ENCODE assay signal across 10 mouse cellular contexts in genomic region chr8:78002071-78002470, GRCm38 (mm10).
DNase-seq lines count a peak whose midpoint lies in the region; ATAC-seq lines count a peak whose summit lies in the region.
"Had no signal": no experiment of that assay in that cellular context is flagged by ENCODE, and none has a peak within 500 bp of the region (broad histone marks: within the 10 kb centered on the region; RNA-seq: fewer than 3 reads in every experiment).

No protein-coding gene starts in this region.

- H3K4me1 ChIP-seq in hindbrain, embryonic 12.5 days, result peaks cover 8% of the 10 kb centered on the region
- no peaks in the 10 kb centered on the region for H3K4me1 ChIP-seq in hindbrain, embryonic 14.5 days (replicated peaks; ENCODE audit: control insufficient read depth, insufficient read depth, low read length)
- H3K4me1 ChIP-seq in forebrain, embryonic 16.5 days (replicated peaks; ENCODE audit: control insufficient read depth, insufficient read depth, low read length), result peaks cover 7% of the 10 kb centered on the region

- DNase-seq in hindbrain, embryonic 14.5 days (ENCODE audit: low spot score), result no peak
- DNase-seq in right cerebral cortex, postnatal 10 days (ENCODE audit: low spot score in 2 of 2), result peak; percentile 30 to 54
- no peak for DNase-seq in right cerebral cortex, postnatal 25 days
- peak; percentile 22 for DNase-seq in telencephalon, adult 2 months (ENCODE audit: low read depth, low spot score)
- DNase-seq in adrenal gland, postnatal 25 days, result no peak
- no peak for DNase-seq in thymus, postnatal 14 days
- DNase-seq: cerebellum, adult 9-10 months; kidney, adult 2 months had no signal

- no peaks in the 10 kb centered on the region for H3K9me3 ChIP-seq in hindbrain, embryonic 12.5 days (replicated peaks)
- no peaks in the 10 kb centered on the region for H3K9me3 ChIP-seq in hindbrain, embryonic 14.5 days (ENCODE audit: control insufficient read depth, low read length)
- no peaks in the 10 kb centered on the region for H3K9me3 ChIP-seq in forebrain, embryonic 16.5 days (ENCODE audit: control insufficient read depth, low read length)

- no peaks in the 10 kb centered on the region for H3K27me3 ChIP-seq in hindbrain, embryonic 12.5 days
- H3K27me3 ChIP-seq in hindbrain, embryonic 14.5 days (ENCODE audit: control insufficient read depth, insufficient read depth, low read length), result no peaks in the 10 kb centered on the region
- no peaks in the 10 kb centered on the region for H3K27me3 ChIP-seq in forebrain, embryonic 16.5 days (replicated peaks; ENCODE audit: control insufficient read depth, insufficient read depth, low read length)

- 0 out of 2 replicates have a peak, but pooled peaks have one; percentile 26 for ATAC-seq in hindbrain, embryonic 12.5 days (ENCODE audit: low FRiP score)
- ATAC-seq in hindbrain, embryonic 14.5 days (ENCODE audit: low FRiP score), result no peak
- ATAC-seq in forebrain, embryonic 16.5 days, result peak; percentile 82

- no peaks in the 10 kb centered on the region for H3K36me3 ChIP-seq in hindbrain, embryonic 12.5 days
- no peaks in the 10 kb centered on the region for H3K36me3 ChIP-seq in hindbrain, embryonic 14.5 days (replicated peaks; ENCODE audit: control insufficient read depth, insufficient read depth)
- H3K36me3 ChIP-seq in forebrain, embryonic 16.5 days (ENCODE audit: control insufficient read depth, insufficient read depth), result no peaks in the 10 kb centered on the region

- H3K27ac ChIP-seq in hindbrain, embryonic 12.5 days, result no peak overlapping the region
- no peak overlapping the region for H3K27ac ChIP-seq in hindbrain, embryonic 14.5 days
- H3K27ac ChIP-seq in forebrain, embryonic 16.5 days (ENCODE audit: low read length), result no peak overlapping the region

- no peak overlapping the region for H3K4me3 ChIP-seq in hindbrain, embryonic 12.5 days
- H3K4me3 ChIP-seq in hindbrain, embryonic 14.5 days (replicated peaks; ENCODE audit: low read length), result no peak overlapping the region
- H3K4me3 ChIP-seq in forebrain, embryonic 16.5 days (replicated peaks; ENCODE audit: low read length), result no peak overlapping the region

- H3K9ac ChIP-seq in hindbrain, embryonic 12.5 days, result no peak overlapping the region
- H3K9ac ChIP-seq in hindbrain, embryonic 14.5 days, result no peak overlapping the region
- H3K9ac ChIP-seq in forebrain, embryonic 16.5 days (replicated peaks; ENCODE audit: low read depth, low read length), result no peak overlapping the region

- WGBS in hindbrain, embryonic 12.5 days, result 20% methylated on average over 3 of the region's 3 CpGs
- WGBS in hindbrain, embryonic 14.5 days, result 20% methylated on average over 3 of the region's 3 CpGs
- 3% methylated on average over 3 of the region's 3 CpGs for whole genome bisulfite sequencing in forebrain, embryonic 16.5 days

- H3K4me2 ChIP-seq in hindbrain, embryonic 12.5 days (replicated peaks), result no peak overlapping the region
- H3K4me2 ChIP-seq in hindbrain, embryonic 14.5 days (replicated peaks), result no peak overlapping the region
- no peak overlapping the region for H3K4me2 ChIP-seq in forebrain, embryonic 16.5 days (ENCODE audit: low read length)

Comparison
In these comparisons a context has a peak if more than half of its experiments do, and no peak if none do; other contexts are left out.
1. DNase-seq: peak in right cerebral cortex, postnatal 10 days (2 of 2) and telencephalon, adult 2 months (single experiment); none in hindbrain, embryonic 14.5 days (single experiment), right cerebral cortex, postnatal 25 days (single experiment), adrenal gland, postnatal 25 days (single experiment) and thymus, postnatal 14 days (single experiment).